Mouse (Mus musculus) liver, embryonic 14 days (tissue): ENCODE measurements around the gene Ubash3a. TPM values are rescaled to one million over a fixed set of nuclear protein-coding genes. Genes with fewer than 3 reads are reported as not detected.

Experiments used
- polyA plus RNA-seq: library from polyadenylated mRNA; depleted of rRNA; stranded (reverse); fragments of >200 nt; gene quantifications from 2 replicates; pipeline ENCODE4 v1.2.3, GENCODE M21; 2012; rRNA removed

The Ubash3a gene
- 7.8 and 9.4 TPM in 2 replicates for polyA plus RNA-seq

GRCm38 (mm10) chr17:31207771-31208334, at the start of gene Ubash3a:
Ubash3a (plus strand) TSS chr17:31207873.

GRCm38 (mm10) chr17:31165127-31165526, 42.5 kb upstream of the Ubash3a start, which contains the start of gene Tff1:
Tff1 (minus strand) TSS chr17:31165277.

GRCm38 (mm10) chr17:31198877-31199276, 8.8 kb upstream of the Ubash3a start, which contains the start of gene Tmprss3:
Tmprss3 (minus strand) TSS chr17:31198977.

DNA sequence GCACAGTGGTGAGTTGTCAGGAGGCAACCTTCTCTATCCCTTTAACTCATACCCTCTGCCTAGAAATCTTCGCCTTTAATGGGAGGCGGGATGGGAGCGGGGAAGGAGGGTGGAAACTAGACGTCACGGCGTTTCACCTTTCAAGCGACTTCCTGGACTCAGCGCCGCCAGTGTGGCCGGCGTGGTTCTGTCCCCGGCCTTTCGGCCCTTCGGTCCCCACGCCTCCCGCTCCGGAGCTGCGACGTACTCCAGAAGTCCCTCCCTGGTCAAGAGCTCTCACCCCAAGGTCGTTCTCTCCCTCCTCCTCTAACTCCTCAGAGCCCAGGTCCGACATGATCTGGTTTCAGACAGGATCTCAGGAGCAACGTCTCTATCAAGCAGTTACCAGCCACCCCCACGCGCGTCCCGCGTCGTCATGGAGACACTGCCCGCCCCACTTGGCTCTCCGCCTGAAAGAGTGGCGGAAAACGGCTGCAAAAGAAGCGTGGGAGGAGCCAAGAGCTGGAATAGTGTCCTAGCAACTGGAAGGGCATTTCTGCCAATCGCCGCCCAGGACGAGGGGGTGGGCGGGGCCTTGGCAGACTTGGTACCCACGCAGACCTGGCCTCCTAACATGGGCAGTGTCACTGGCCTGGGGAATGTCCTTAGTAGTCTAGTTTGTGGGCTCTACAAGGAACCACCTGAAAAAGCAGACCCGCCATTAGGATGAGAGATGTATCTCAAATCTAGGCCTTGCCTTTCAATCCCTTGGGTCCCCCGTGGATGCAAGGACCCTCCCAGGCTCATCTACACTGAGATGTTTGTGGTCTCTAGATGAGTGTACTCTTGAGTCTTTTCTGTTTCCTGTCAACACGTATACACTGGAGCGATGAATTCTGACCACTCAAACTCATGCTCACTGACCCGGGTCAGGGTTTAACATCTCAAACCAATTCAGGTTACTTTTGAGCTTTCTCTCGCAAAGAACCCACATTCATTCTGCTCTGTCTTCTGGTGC, 69.5 kb downstream of the Ubash3a start, which contains the start of gene Rsph1:
TSS of gene Rsph1 (minus strand) at position 462 of the 997 bp plus-strand sequence.

DNA sequence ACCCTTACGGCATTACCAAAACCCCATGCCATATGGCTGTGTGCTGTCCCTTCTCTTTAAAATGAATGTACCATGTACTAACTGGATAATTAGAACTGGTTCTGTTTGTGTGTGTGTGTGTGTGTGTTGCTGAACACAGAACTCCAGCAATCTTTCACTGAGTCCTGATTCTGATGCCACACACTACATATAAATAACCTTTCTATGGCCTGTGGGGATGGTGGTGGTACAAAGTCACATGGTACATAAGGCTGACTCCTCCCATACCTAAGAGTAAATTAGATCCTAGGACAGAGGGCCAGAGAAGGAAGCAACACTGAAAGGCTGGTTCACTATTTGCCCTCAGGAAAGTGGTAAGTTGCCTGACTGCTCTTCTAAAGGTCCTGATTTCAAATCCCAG, 78.8 kb downstream of the Ubash3a start, which contains the start of gene Slc37a1:
TSS of gene Slc37a1 (plus strand) at position 301 of the 400 bp plus-strand sequence.

Other genes with a start within 250 kb of the Ubash3a start
- 1.5 and 2.1 TPM in 2 replicates for gene Abcg1, start 150.2 kb upstream of the Ubash3a start, polyA plus RNA-seq
- 6.9 and 8.1 TPM in 2 replicates for gene Tff3, start 78.2 kb upstream of the Ubash3a start, polyA plus RNA-seq
- gene Tff2, start 63.6 kb upstream of the Ubash3a start, polyA plus RNA-seq = not detected in 2 replicates
- not detected in 2 replicates for gene Tff1, start 42.6 kb upstream of the Ubash3a start, polyA plus RNA-seq
- 0.27 and 0.45 TPM in 2 replicates for gene Tmprss3, start 8.9 kb upstream of the Ubash3a start, polyA plus RNA-seq
- 0.06 and 0.15 TPM in 2 replicates for gene Rsph1, start 69.5 kb downstream of the Ubash3a start, polyA plus RNA-seq
- 2.0 and 2.1 TPM in 2 replicates for gene Slc37a1, start 78.9 kb downstream of the Ubash3a start, polyA plus RNA-seq
- gene Pde9a, start 178.3 kb downstream of the Ubash3a start, polyA plus RNA-seq = 3.3 and 3.8 TPM in 2 replicates